Mouse (Mus musculus) G1E-ER4 (cell line): Measurements from ENCODE around the gene Olfr373. TPM values are rescaled to one million over a fixed set of nuclear protein-coding genes. Genes with fewer than 3 reads are reported as not detected.
"Not testable (repeated sequence)": the region's sequence is repeated elsewhere in the genome, so short reads cannot be mapped to it uniquely, and the experiment has no call there.

ENCODE experiments used
- GATA1 ChIP-seq: IDR thresholded peaks from one replicate; pipeline ENCODE4 v1.8.0; 2012; ENCODE audit warnings: low read length, inconsistent platforms
- polyA plus RNA-seq: library from polyadenylated mRNA; stranded (reverse); fragments of >175 nt; gene quantifications from 2 replicates; pipeline ENCODE4 v1.2.3, GENCODE M21; 2012

The Olfr373 gene
- polyA plus RNA-seq = not detected in 2 replicates

DNA sequence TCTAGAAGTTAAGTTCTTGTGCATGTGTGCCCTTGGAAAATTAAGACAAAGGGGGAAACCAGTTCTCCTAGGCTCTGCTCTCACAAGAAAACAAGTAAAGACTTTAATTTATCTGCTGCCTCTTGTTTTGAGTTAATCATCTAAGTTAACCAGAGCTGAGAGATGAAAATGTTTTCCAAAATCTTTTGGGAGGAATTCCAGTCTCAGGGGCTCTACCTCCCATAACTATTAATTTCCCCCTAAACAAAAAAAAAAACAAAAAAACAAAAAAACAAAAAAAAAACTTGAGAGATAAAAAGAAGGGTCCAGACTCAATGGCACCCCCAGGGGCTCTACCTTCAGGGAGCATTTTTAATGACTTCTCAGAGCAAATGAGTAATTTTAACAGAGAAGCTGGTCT, at the start of gene Olfr373:
Gene Olfr373, plus strand, starts transcription at position 301 of the 400 bp plus-strand sequence.
- not testable (repeated sequence) for TF ChIP-seq GATA1

DNA sequence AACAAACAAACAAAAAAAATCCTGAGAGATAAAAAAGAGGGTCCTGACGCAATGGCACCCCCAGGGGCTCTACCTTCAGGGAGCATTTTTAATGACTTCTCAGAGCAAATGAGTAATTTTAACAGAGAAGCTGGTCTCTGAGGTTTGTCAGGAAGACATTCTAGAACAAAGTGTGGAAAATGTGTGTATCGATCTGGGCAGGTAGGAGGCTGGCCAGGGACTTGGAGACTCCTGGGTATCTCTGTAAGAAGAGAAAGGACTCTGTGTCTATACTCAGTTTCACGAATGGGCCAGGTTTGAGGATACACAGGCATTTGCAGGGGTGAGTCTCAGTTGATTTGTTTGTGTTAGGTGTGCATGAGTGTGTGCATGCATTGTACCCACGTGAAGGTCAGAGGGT, 42.1 kb upstream of the Olfr373 start, which contains the start of gene Olfr372:
Gene Olfr372, plus strand, starts transcription at position 301 of the 400 bp plus-strand sequence.
- not testable (repeated sequence) for TF ChIP-seq GATA1

DNA sequence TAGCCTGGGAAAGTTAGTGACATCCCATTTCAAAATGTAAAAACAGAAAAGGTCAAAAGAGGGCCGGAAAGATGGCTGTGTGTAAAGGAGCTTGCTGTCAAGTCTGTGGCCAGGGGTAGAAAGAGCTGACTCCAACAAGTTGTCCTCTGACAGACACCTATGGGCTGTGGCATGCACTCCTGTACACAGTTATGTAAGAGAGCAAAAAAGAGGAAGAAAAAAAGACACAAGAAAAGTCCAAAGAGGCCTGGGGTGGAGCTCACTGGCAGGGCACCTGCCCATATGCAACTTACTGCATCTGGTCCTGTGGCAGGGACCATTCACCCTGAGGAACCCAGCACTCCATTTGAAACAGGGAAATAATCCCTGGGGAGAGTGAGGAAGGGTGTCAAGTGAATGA, 40.5 kb upstream of the Olfr373 start:
- no peak for TF ChIP-seq GATA1

DNA sequence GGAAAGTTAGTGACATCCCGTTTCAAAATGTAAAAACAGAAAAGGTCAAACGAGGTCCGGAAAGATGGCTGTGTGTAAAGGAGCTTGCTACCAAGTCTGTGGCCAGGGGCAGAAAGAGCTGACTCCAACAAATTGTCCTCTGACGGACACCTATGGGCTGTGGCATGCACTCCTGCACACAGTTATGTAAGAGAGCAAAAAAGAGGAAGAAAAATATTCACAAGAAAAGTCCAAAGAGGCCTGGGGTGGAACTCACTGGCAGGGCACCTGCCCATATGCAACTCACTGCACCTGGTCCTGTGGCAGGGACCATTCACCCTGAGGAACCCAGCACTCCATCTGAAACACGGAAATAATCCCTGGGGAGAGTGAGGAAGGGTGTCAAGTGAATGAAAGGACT, 1.8 kb downstream of the Olfr373 start:
- no peak for TF ChIP-seq GATA1

DNA sequence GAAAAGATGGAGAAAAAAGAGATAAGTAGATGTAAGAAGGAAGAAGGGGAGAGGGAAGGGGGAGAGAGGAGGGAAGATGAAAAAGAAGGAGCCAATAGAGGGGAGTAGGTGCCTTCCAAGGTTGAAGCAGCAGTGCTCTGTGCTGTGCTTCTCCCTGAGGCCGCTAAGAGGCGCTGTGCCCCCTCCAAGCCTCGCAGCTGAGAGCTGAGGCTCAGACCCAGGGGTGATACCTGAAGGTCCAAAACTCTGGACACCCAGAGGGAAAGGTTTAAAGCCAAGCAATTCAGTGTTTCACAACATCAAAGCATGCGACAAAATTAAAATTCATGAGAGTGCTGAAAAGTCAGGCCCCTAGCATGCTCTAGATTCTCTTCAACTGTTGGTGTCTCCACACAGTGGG, 22.2 kb downstream of the Olfr373 start:
- no peak for TF ChIP-seq GATA1

DNA sequence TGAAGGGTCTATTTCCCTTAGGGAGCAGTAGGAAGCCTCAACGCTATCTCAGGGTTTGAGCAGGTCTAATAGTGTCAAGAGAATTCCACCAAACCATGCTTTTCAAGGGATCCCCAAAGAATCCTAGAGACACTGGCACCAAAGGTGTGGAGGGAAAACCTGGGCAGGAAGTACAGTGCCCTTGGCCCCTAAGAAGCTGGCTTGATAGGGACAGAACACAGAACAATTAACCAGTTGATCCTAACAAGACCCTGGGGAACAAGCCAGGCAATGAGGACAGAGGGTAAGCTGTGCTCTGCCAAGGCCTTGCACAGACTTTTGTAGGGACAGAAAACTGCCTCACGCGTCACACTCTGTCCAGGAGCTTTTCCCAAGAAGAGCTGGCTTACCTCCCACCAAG, 23.8 kb downstream of the Olfr373 start, which contains the start of gene Olfr374:
Gene Olfr374, plus strand, starts transcription at position 301 of the 400 bp plus-strand sequence.
- TF ChIP-seq GATA1 = no peak

DNA sequence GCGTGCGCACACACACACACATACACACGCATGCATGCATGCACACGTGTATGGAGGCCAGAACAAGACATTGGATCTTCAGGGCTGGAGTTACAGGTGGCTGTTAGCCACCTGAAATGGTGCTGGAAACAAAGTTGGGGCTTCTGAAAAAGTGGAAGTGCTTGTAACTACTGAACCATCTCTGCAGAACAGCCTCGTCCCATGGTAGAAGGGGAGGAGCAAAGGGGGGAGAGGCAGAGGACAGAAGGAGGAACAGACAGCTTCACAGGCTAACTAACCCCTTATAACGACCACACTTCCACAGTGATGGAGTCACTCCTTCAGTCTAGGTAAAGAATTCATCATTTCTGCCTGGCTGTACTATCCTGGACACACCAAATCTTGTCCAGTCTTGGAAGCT, 27.9 kb downstream of the Olfr373 start:
- TF ChIP-seq GATA1 = no peak

DNA sequence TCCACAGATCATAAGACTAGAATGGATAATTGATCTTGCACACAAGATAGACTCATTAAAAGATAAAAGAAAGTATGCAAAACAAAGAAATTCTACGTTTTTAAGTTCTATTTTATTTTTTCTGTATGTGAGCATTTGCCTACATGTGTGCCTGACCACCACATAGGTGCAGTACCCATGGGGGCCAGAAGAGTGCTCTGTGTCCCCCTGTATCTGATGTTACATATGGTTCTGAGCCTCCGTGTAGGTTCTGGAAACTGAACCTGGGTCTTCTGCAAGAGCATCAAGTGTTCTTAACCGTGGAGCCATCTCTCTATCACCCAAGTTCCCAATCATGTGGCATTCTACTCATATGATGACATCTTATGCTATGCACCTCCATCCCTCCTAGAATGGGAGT, 29.5 kb downstream of the Olfr373 start:
- TF ChIP-seq GATA1 = no peak

DNA sequence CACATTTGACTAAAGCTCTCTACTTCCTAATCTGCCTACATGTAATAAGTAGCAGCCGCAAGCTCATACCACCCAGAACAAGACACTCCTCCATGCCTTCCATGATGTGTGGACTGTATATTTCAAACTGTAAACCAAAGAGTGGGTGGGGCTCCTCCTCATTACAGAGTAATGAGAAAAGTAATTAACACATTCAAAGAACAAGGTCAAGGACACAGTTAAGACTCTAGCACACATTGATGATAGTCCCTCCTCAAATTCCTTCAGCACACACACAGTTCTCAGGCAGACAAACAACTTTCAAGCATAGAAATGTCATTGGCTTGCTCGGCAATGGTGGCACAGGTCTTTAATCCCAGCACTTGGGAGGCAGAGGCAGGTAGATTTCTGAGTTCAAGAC, 32.2 kb downstream of the Olfr373 start:
- TF ChIP-seq GATA1 = no peak

DNA sequence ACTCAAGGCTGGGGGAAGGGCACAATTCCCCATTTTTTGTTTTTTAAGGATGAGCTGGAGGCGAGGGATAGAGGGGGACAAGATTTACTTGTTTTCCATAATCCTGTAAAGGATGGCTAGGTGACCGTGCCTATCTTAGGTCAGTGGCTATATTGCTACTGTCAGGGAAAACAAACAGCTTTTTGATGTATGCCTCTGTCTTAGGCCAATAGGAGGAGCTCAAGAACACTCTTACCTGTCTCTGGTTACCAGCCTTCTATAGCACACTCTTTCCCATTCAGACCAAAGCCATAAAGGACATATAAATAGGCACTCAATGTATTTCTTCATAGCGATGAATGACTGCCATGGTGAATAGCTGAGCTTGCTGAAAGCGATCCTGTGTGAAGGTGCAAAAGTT, 35.6 kb downstream of the Olfr373 start:
- TF ChIP-seq GATA1 = no peak

DNA sequence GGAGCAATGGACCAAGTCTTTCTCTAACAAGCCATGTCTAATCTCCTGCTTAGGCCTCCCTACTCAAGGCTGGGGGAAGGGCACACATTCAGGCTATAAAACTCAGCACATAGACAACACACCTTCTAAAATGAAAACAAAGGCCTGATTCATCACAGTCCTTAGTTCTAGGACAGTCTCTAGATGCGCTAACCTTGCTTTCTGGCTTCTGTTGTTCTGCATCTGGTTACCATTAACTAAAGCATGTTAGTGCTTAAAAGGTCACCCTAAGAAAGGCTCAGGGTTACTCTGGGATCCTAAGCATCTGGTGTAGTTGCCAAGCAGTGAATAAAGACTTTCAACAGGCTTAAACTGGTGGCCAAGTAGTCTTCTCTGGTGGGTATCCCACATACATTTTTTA, 39.0 kb downstream of the Olfr373 start:
- no peak for TF ChIP-seq GATA1

DNA sequence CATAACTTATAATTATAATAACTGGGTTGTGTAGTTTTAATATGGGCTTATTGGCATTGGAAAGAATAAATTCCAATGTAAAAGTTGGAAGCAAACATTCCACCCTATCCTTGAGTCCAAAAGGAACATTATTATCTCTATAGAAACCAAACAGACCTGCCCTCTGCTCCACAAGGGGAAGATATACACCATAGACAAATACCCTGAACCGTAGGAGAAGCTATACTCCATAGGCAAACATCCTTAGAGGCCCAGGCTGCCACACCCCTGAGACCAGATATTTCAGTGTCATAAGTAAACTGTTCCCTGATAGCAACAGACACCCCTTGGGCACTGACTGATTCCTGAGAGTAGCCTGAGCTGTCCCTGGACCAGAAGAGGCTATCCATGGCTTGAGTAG, 44.9 kb downstream of the Olfr373 start:
- no peak for TF ChIP-seq GATA1

DNA sequence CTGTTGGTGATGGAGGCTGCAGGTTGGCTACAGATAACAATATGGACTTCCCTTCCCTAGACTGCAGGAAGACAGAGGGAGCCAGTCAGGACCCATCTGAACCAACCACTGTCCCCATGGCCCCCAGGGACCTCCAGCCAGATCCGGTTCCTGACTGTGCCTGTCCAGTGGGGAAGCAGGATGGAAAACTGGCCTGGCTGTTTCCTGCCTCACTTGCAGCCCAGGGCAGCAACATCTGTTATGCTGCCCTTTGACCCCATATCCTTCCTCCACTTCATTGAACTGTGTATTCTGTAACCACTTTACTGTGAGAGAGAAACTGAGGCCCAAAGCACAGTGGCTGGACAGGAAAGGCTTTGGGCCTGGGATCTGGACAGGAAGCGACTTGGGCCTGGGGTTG, 48.3 kb downstream of the Olfr373 start:
- no peak for TF ChIP-seq GATA1

DNA sequence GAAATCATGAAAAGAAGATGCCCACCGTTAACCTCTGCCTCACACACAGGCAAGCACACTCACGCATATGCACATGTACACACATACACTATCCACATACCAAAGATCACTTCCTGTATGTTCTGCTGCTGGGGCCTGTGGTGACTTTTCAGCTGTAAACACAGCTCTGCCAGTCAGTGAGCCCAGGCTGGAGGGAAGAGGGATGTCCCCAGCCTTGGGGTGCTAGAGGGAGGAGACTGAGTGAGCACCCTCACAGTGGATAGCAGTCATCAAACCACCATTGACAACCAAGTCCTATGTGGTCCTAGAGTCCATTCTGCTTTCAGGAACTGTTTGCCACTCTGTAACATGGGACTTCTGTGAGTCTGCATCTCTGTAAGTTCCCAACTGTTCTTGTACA, 48.9 kb downstream of the Olfr373 start:
- no peak for TF ChIP-seq GATA1

DNA sequence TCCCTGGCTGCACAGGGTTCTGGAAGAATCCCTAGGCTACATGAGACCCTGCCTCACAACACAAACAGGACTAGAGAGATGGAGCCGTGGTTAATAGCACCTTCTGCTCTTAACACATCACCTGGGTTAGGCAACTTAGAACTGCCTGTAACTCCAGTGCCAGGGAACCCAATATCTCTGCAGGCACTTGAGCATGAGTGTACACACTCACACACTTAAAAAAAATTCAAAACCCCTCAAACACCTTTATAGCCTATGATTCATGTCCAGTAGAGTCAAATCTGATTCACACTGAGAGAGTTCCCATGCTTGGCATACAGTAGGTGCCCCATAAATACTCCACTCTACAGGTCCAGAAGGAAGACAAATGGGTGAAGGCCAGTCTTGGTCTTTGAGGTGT, 49.4 kb downstream of the Olfr373 start:
- no peak for TF ChIP-seq GATA1

DNA sequence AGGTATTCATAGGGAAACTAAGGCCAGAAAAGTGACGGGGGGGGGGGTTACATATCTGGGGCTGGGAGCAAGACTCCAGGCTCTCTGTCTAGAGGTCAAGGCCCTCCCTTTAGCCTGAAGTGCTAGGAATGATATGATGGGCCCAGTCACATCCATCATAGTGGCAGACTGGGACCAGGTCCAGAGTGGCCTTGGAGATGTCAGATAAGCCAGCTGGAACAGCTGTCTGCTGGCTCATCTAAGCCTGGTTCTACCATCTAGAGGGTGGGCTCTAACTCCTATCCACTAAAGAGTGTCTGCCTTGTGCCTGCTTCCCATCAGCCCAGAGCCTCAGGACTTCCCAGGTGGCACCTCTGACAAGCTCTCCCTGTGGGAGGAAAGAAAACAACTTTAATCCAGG, 49.9 kb downstream of the Olfr373 start:
- no peak for TF ChIP-seq GATA1

DNA sequence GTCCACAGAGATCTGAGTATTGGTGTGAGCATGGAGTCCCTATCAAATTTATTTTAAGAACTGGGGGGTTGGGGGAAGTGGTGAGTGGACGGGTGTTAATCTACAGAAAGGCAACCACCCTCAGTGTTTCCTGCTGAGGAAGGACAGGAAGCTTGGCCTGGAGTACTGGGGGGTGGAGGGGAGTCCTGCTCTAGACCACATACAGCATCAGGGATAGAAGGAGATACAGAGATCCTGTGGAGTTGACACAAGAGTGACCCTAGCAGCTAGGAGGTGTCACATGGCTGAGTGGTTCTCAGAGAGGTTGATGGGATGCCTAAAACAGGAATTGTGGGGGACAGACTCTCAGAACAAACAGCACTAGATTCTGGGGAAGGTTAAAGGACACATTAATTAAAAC, 50.5 kb downstream of the Olfr373 start:
- TF ChIP-seq GATA1 = no peak
